Mouse (Mus musculus): Measurements from ENCODE around the gene Nrxn1. TPM values are rescaled to one million over a fixed set of nuclear protein-coding genes. Genes with fewer than 3 reads are reported as not detected.
"Not testable (repeated sequence)": the region's sequence is repeated elsewhere in the genome, so short reads cannot be mapped to it uniquely, and the experiment has no call there.

The Nrxn1 gene
- polyA plus RNA-seq, 1 experiment: 0.42 TPM

- WGBS: 54% methylated on average over 2 of the region's 2 CpGs
- no peak for DNase-seq (ENCODE audit: low read depth, low spot score)
These were observed 708.0 kb downstream of the Nrxn1 start for GRCm38 (mm10) chr17:90384856-90385255.

- DNase-seq (ENCODE audit: low read depth, low spot score): no peak
- 54% methylated on average over 5 of the region's 5 CpGs for WGBS
These were observed 710.1 kb downstream of the Nrxn1 start for GRCm38 (mm10) chr17:90382496-90383443.

GRCm38 (mm10) chr17:90376533-90376932 lies 716.3 kb downstream of the Nrxn1 start:
- WGBS: 85% methylated on average over 2 of the region's 2 CpGs
- DNase-seq (ENCODE audit: low read depth, low spot score): no peak

GRCm38 (mm10) chr17:90362169-90362568 lies 730.7 kb downstream of the Nrxn1 start:
- DNase-seq (ENCODE audit: low read depth, low spot score): no peak
- 72% methylated on average over 4 of the region's 4 CpGs for WGBS

GRCm38 (mm10) chr17:90349385-90350095 lies 743.3 kb downstream of the Nrxn1 start:
- DNase-seq (ENCODE audit: low read depth, low spot score): no peak
- whole genome bisulfite sequencing: 41% methylated on average over 5 of the region's 5 CpGs

- no peak for DNase-seq (ENCODE audit: low read depth, low spot score)
- WGBS: 40% methylated on average over 3 of the region's 3 CpGs
These were observed 746.0 kb downstream of the Nrxn1 start for GRCm38 (mm10) chr17:90346735-90347475.

- DNase-seq (ENCODE audit: low read depth, low spot score): no peak
- 80% methylated on average over 1 of the region's 1 CpGs for WGBS
These were observed 759.4 kb downstream of the Nrxn1 start for GRCm38 (mm10) chr17:90333445-90333844.

- WGBS: 85% methylated on average over 6 of the region's 6 CpGs
- no peak for DNase-seq (ENCODE audit: low read depth, low spot score)
These were observed 769.2 kb downstream of the Nrxn1 start for GRCm38 (mm10) chr17:90323674-90324073.

- DNase-seq (ENCODE audit: low read depth, low spot score): no peak
- WGBS: 49% methylated on average over 4 of the region's 4 CpGs
These were observed 820.6 kb downstream of the Nrxn1 start for GRCm38 (mm10) chr17:90272225-90272624.

GRCm38 (mm10) chr17:90271165-90271564 lies 821.7 kb downstream of the Nrxn1 start:
- 23% methylated on average over 4 of the region's 4 CpGs for WGBS

GRCm38 (mm10) chr17:90269143-90269542 lies 823.7 kb downstream of the Nrxn1 start:
- WGBS: 79% methylated on average over 2 of the region's 2 CpGs
- DNase-seq (ENCODE audit: low read depth, low spot score): no peak

More at GRCm38 (mm10) chr17:90271165-90271564, 821.7 kb downstream of the Nrxn1 start:
- DNase-seq (ENCODE audit: low read depth, low spot score): no peak

GRCm38 (mm10) chr17:90253451-90254131 lies 839.3 kb downstream of the Nrxn1 start:
- DNase-seq (ENCODE audit: low read depth, low spot score): no peak
- WGBS: 46% methylated on average over 5 of the region's 5 CpGs

- no peak for DNase-seq (ENCODE audit: low read depth, low spot score)
- 73% methylated on average over 1 of the region's 1 CpGs for WGBS
These were observed 840.7 kb downstream of the Nrxn1 start for GRCm38 (mm10) chr17:90252196-90252595.

- DNase-seq (ENCODE audit: low read depth, low spot score): no peak
- WGBS: 82% methylated on average over 7 of the region's 7 CpGs
These were observed 845.6 kb downstream of the Nrxn1 start for GRCm38 (mm10) chr17:90247071-90247849.

GRCm38 (mm10) chr17:90244339-90244738 lies 848.5 kb downstream of the Nrxn1 start:
- WGBS: 56% methylated on average over 2 of the region's 2 CpGs

GRCm38 (mm10) chr17:90238964-90239363 lies 853.9 kb downstream of the Nrxn1 start:
- WGBS: 80% methylated on average over 3 of the region's 3 CpGs

More at GRCm38 (mm10) chr17:90244339-90244738, 848.5 kb downstream of the Nrxn1 start:
- DNase-seq (ENCODE audit: low read depth, low spot score): no peak

GRCm38 (mm10) chr17:90238517-90238916 lies 854.4 kb downstream of the Nrxn1 start:
- DNase-seq (ENCODE audit: low read depth, low spot score): no peak
- 82% methylated on average over 2 of the region's 2 CpGs for WGBS

More at GRCm38 (mm10) chr17:90238964-90239363, 853.9 kb downstream of the Nrxn1 start:
- DNase-seq (ENCODE audit: low read depth, low spot score): no peak

- 84% methylated on average over 1 of the region's 1 CpGs for WGBS
- not testable (repeated sequence) for DNase-seq (ENCODE audit: low read depth, low spot score)
These were observed 857.2 kb downstream of the Nrxn1 start for GRCm38 (mm10) chr17:90235674-90236073.

Measured in large intestine, adult 2 months (tissue).